Mouse (Mus musculus) macrophage (primary cell): ENCODE data around the gene App. TPM values are rescaled to one million over a fixed set of nuclear protein-coding genes. Genes with fewer than 3 reads are reported as not detected.

Source experiments
- H3K27ac ChIP-seq: fragments of 350-480 bp; formaldehyde crosslinking; 2 replicates; pipeline ENCODE4 v1.9.0; 2021
- H3K36me3 ChIP-seq: fragments of 350-480 bp; formaldehyde crosslinking; 2 replicates; pipeline ENCODE4 v1.9.0; 2021; ENCODE audit errors: inconsistent target
- H3K4me3 ChIP-seq: fragments of 350-480 bp; formaldehyde crosslinking; 2 replicates; pipeline ENCODE4 v1.9.0; 2021; ENCODE audit errors: inconsistent target
- H3K79me2 ChIP-seq: fragments of 350-480 bp; formaldehyde crosslinking; 2 replicates; pipeline ENCODE4 v1.9.0; 2021; ENCODE audit errors: inconsistent target
- WGBS: methylation state at CpG from one replicate; pipeline ENCODE4 v1.1.7; 2026; ENCODE audit warnings: inconsistent platforms; ENCODE audit not compliant: missing documents; 5-methylcytosine and 5-hydroxymethylcytosine counted together
- polyA plus RNA-seq: library from polyadenylated mRNA; stranded (reverse); fragments of 250-400 nt; gene quantifications from 3 replicates; pipeline ENCODE4 v1.2.4, GENCODE M21; 2018; ENCODE audit warnings: inconsistent platforms

Gene App
- polyA plus RNA-seq, 1 experiment from 2014 or later, result 669 TPM

DNA sequence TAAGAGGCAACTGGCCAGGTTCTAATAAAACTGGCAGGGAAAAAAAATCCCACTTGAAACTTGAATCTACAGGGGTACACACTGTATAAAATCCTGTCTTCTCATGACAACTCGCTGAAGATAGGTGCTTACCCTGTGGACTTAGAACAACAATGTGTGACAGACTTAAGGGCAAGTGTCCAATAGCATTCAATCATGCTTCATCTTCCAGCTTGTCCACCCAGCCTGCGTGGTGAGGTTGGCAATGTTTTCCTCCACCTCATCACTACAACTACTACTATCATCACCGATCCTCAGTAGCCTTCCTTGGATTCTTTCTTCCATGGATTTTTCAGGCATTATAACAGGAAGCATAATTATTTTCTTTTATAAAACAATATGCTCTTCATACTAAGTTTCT lies 29.7 kb downstream of the App start:
- Histone ChIP-seq H3K4me3 (no peak overlapping the region), H3K27ac (no peak overlapping the region), H3K79me2 (peaks cover 96% of the 10 kb centered on the region), H3K36me3 (no peaks in the 10 kb centered on the region)
- 98% methylated on average over 3 of the region's 3 CpGs for WGBS

DNA sequence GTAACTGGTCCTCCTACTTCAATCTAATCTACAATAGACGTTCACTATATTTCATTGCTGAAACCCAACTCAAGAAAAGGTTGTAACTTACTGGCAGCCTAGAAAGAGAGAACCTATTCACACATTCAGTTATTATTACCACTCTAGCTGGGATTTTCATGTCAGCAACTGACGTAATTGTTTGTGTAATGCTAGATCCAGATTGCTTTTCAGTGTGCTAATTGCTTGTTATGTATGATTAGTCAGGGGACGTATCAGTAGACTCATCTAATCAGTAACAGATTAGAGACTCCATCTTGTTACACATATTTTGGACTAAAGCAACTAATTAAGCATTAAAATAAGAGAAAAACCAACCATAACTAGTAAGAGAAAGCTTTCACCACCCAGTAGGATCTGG lies 30.4 kb downstream of the App start:
- Histone ChIP-seq H3K79me2 (peaks cover 100% of the 10 kb centered on the region), H3K4me3 (no peak overlapping the region), H3K36me3 (no peaks in the 10 kb centered on the region), H3K27ac (no peak overlapping the region)
- WGBS, result 97% methylated on average over 3 of the region's 3 CpGs

GRCm38 (mm10) chr16:85141404-85141803 lies 32.2 kb downstream of the App start:
- Histone ChIP-seq H3K4me3 (no peak overlapping the region), H3K79me2 (peaks cover 100% of the 10 kb centered on the region), H3K36me3 (no peaks in the 10 kb centered on the region), H3K27ac (no peak overlapping the region)
- WGBS, result 80% methylated on average over 4 of the region's 4 CpGs

- Histone ChIP-seq H3K27ac (no peak overlapping the region), H3K4me3 (no peak overlapping the region), H3K36me3 (no peaks in the 10 kb centered on the region), H3K79me2 (peaks cover 100% of the 10 kb centered on the region)
- WGBS, result 93% methylated on average over 9 of the region's 9 CpGs
Observed at GRCm38 (mm10) chr16:85139178-85139604, 34.4 kb downstream of the App start.

DNA sequence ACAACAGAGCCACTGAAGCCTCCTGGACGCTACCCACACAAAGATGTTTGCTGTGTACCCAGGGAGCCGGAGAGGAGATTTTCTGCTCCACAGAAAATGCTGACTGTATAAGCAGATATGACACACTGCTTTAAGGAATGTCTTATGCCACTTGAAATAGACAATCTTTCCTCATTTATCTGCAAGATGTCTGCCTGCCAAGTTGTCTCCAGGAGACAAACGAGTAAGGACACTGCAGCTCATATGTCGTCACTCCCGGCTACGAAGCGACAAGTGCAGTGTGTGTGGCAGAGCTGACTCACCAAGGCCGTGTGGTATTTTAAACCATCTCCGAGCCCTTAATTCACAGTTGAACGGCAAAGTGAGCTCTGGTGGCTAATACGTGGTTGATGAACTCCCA lies 36.2 kb downstream of the App start:
- 91% methylated on average over 11 of the region's 11 CpGs for WGBS

DNA sequence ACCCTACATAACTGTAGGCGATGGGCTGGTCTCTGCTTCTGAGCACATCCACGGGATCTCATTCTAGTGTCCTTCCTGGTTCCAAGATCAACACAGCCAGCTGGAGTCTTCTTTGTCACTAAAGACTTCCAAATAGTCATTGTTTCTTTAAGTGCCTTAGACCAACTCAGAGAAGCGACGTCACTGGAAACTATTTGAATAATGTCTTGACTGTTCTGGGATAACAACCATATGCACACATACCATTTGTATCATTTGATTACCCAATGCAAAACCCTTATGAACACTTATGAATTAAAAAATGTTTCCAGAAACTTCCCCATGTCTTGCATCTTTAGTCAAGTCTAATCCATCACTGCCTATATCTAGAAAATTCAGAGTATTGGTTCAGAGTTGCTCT lies 37.5 kb downstream of the App start:
- 100% methylated on average over 3 of the region's 4 CpGs for WGBS
- Histone ChIP-seq H3K36me3 (no peaks in the 10 kb centered on the region), H3K79me2 (peaks cover 100% of the 10 kb centered on the region), H3K4me3 (no peak overlapping the region), H3K27ac (no peak overlapping the region)

More for the DNA sequence above, 36.2 kb downstream of the App start:
- no peak overlapping the region for H3K27ac ChIP-seq
- H3K79me2 ChIP-seq, result peaks cover 100% of the 10 kb centered on the region
- no peaks in the 10 kb centered on the region for H3K36me3 ChIP-seq
- H3K4me3 ChIP-seq, result no peak overlapping the region

- Histone ChIP-seq H3K36me3 (no peaks in the 10 kb centered on the region), H3K27ac (no peak overlapping the region), H3K79me2 (peaks cover 100% of the 10 kb centered on the region), H3K4me3 (no peak overlapping the region)
- 62% methylated on average over 5 of the region's 5 CpGs for WGBS
Observed at GRCm38 (mm10) chr16:85133468-85133881, 40.1 kb downstream of the App start.

DNA sequence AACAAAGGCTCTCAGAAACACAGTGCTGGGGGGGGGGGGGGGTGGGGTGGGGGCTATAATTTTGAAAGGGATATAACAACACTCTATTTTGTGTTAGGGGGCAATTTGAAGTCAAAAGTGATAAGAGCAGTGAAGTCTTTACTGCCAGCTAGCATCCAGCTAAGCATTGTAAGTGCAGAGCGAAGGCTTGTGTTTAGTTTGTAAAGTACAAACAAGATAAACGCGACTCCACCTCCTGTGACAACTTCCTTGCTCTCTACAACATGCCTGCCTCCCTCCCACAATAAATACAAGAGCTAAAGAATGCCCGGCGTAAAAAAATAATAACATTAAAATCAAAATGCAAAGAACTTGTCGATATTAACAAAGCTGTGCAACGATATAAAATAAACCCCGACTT lies 40.5 kb downstream of the App start:
- Histone ChIP-seq H3K36me3 (no peaks in the 10 kb centered on the region), H3K4me3 (no peak overlapping the region), H3K79me2 (peaks cover 100% of the 10 kb centered on the region), H3K27ac (no peak overlapping the region)
- 85% methylated on average over 8 of the region's 8 CpGs for WGBS

DNA sequence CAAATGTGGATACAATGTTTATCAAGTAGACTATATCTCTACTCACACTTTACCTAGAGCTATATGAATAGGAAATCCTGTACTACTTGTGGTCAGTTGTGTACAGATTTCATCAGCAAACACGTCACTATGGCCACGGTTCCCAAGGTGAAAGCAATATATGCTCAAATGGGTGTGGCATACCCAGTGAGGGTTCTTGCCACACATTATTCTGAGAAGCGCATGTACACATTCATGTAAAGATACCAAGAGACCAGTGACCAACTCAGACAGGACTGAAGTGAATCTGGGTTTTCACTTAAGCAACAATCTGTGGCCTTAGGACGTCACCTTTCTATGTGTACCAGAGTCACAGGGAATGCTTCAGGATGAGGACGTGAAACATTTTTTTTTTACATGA lies 41.4 kb downstream of the App start:
- no peaks in the 10 kb centered on the region for H3K36me3 ChIP-seq

DNA sequence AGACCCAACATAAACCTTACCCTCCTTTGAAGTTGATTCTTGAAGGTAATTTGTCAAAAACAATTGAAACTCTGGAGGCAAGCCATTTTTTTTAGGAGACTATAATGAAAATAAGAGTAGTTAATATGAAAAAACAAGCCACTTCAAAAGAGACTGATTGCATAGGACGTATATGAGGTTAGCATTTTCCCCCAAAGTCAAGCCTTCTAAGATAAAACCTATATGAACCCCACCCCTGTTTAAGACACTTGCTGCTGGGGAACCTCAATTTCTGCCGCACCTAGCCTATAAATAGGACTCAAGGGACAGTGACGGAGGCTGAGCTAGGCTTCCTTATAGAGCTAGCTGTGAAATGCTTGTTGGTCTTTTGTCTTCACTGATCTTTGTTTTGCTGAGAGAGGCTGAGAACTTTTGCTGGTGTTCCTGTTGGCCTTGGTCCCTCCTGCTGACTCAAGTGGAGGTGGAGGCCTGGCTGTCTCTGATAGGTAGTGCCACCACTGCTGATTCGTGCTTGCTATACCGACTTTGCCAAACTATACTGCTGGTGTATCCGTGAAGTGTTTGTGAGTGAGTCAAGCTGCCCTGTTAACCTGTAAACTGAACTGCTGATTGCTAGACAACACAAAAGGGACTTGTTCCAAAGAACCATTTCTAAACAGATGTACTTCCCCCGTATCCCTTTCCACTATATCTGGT lies 42.6 kb downstream of the App start:
- no peak overlapping the region for H3K4me3 ChIP-seq
- 91% methylated on average over 7 of the region's 7 CpGs for WGBS
- H3K36me3 ChIP-seq, result no peaks in the 10 kb centered on the region
- H3K79me2 ChIP-seq, result peaks cover 100% of the 10 kb centered on the region
- no peak overlapping the region for H3K27ac ChIP-seq

More for the DNA sequence above, 41.4 kb downstream of the App start:
- WGBS, result 82% methylated on average over 5 of the region's 5 CpGs
- no peak overlapping the region for H3K4me3 ChIP-seq
- peaks cover 100% of the 10 kb centered on the region for H3K79me2 ChIP-seq
- no peak overlapping the region for H3K27ac ChIP-seq

DNA sequence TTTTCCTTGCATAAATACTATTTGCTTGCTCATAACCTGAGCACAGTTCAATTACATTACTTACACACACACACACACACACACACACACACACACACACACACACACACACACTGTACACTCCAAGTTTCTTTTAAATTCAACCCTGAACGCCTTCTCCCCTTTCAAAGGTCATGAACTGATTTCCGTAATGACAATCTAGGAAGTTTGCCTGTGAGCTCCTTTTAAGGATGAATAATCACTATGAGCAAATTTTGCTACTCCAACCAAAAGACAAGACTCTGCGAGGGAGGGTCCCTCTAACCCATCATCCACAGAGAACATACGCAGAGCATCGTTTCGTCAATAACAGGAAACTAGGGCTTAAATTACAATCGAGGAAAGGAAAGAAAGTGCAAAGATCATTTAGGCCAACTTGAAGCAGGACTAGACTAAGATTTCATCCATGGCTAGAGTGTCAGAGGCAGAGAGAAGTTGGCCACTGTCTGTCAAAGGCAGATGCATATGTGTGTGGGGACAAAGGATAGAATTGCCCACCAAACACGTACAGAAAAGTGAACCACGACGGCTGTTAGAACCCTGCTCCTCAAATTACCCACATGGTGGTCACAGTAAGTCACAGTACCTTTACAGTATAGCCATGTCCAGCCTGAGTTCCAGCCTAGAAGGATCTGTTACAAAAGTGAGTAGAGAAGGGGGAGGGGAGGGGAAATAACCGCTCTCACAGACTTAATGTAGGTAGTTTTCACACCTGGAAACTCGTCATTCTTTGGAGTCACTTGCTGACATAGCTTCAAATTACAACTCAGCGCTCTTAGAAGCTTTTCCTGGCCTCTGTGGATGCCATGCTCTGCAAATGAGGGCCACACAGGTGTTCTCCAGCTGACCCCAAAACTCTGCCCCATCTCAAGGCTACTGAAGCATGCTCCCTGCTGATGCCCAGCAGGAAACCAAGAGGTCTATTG lies 44.6 kb downstream of the App start:
- Histone ChIP-seq H3K36me3 (no peaks in the 10 kb centered on the region), H3K79me2 (peaks cover 94% of the 10 kb centered on the region), H3K4me3 (no peak overlapping the region), H3K27ac (no peak overlapping the region)
- 84% methylated on average over 13 of the region's 13 CpGs for WGBS

- H3K79me2 ChIP-seq, result peaks cover 88% of the 10 kb centered on the region
- H3K36me3 ChIP-seq, result no peaks in the 10 kb centered on the region
- WGBS, result 98% methylated on average over 5 of the region's 5 CpGs
- H3K4me3 ChIP-seq, result no peak overlapping the region
- H3K27ac ChIP-seq, result no peak overlapping the region
Observed at GRCm38 (mm10) chr16:85128347-85128664, 45.3 kb downstream of the App start.

DNA sequence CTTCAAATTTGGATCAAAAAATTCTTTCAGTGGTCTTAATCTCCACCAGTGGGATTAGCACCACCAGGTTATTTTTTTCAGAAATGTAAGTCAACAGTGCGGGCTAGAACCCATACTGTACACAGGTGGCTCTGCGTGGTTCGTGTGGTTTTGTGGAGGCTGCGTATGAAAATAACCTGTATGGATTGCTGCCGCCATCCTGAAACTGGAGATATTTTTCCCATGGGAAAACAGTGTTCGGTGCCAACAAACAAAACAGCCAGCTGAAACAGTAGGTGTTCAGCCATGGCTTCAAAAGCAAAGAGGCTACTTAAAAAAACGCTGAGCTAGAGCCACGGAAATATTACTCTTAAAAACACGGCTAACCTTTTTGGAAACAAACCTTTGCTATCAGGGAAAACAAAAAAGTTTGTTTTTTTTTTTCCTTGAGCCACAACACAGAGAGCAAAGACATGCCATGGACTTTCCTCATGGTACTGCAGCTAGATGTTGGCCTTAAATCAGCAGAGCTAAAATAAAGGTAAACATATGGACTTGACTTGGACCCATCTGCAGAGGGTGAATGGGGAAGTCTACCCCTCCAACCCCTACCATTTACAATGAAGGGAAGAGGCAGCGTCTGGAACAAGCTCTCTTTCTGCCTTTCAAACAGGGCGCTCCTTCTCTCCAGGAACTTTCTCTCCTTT lies 45.8 kb downstream of the App start:
- Histone ChIP-seq H3K79me2 (peaks cover 83% of the 10 kb centered on the region), H3K36me3 (no peaks in the 10 kb centered on the region), H3K4me3 (no peak overlapping the region), H3K27ac (no peak overlapping the region)
- 95% methylated on average over 11 of the region's 11 CpGs for WGBS

- no peaks in the 10 kb centered on the region for H3K36me3 ChIP-seq
- H3K27ac ChIP-seq, result no peak overlapping the region
- 87% methylated on average over 4 of the region's 4 CpGs for WGBS
- H3K79me2 ChIP-seq, result peaks cover 83% of the 10 kb centered on the region
- H3K4me3 ChIP-seq, result no peak overlapping the region
Observed at GRCm38 (mm10) chr16:85124649-85125048, 48.9 kb downstream of the App start.

DNA sequence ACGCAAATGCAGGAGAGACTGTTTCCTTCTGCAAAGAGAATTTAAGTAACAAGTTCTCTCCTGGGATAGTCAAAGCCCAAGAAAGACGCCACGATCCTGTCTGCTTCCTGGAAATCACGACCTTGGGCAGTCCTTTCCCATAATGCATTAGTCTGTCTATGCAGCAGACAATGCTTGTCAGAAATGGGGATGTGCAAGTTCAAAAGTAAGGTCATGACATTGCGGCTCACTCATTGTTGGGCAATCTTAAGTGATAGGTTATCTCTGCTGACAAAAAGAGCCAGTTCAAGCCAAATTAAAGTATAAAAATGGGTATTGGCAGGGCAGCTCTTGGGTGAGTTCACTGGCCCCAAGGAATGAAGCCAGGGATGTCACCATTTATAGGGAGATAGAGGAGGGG lies 51.6 kb downstream of the App start:
- 83% methylated on average over 5 of the region's 5 CpGs for WGBS

More for the DNA sequence above, 51.6 kb downstream of the App start:
- H3K27ac ChIP-seq, result no peak overlapping the region
- H3K79me2 ChIP-seq, result peaks cover 76% of the 10 kb centered on the region
- H3K36me3 ChIP-seq, result peaks cover 11% of the 10 kb centered on the region; the same call in 1 of the 2 replicates
- no peak overlapping the region for H3K4me3 ChIP-seq
